Comparison of ENCODE assay signal across 8 mouse cellular contexts in the genomic region with DNA sequence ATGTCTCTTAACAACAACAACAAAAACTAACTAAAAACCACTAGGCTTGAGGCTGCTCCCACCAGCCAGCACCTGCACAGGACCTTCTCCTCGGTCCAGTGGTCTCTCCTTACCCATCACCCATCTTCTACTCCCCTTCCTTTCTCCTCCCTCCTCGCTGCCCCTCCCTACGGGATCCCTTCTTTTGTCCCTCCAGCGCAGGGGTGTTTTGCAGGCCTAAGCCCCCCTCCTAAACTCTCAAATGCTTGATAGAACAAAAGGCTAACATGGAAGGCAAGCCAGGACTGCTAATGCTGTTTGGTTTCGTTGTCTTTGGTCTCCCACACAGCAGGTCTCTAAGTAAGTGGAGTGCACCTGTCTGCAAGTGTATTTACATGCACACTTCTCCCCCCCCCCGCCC. TPM values are rescaled to one million over a fixed set of nuclear protein-coding genes. Genes with fewer than 3 reads are reported as not detected.
DNase-seq lines count a peak whose midpoint lies in the region; ATAC-seq and TF ChIP-seq lines count a peak whose summit lies in the region.
"Had no signal": no experiment of that assay in that cellular context is flagged by ENCODE, and none has a peak within 500 bp of the region (broad histone marks: within the 10 kb centered on the region; RNA-seq: fewer than 3 reads in every experiment).

No protein-coding gene starts in this region.

- DNase-seq in kidney, postnatal 0 days (ENCODE audit: low spot score) = no peak
- DNase-seq in kidney, adult 9 months = no peak
- no peak for DNase-seq in embryonic facial prominence, embryonic 14.5 days (ENCODE audit: low spot score)
- DNase-seq in hindbrain, embryonic 10.5 days (ENCODE audit: low spot score) = no peak
- no peak for DNase-seq in cerebellum, postnatal 4 days (ENCODE audit: low spot score in 2 of 2)
- DNase-seq in frontal cortex, postnatal 14 days (ENCODE audit: low spot score in 2 of 2) = no peak
- DNase-seq: cerebellum, adult 8-10 months had no signal

- no peaks in the 10 kb centered on the region for H3K27me3 ChIP-seq in kidney, postnatal 0 days (ENCODE audit: insufficient read depth, low read length)
- H3K27me3 ChIP-seq in embryonic facial prominence, embryonic 14.5 days (replicated peaks; ENCODE audit: control insufficient read depth, insufficient read depth, low read length) = peaks cover 5% of the 10 kb centered on the region; the same call in 1 of the 2 replicates
- peaks cover 13% of the 10 kb centered on the region for H3K27me3 ChIP-seq in hindbrain, embryonic 10.5 days (ENCODE audit: insufficient read depth, poor library complexity, severe bottlenecking)
- no peaks in the 10 kb centered on the region for H3K27me3 ChIP-seq in midbrain, embryonic 15.5 days (replicated peaks)

- no peaks in the 10 kb centered on the region for H3K36me3 ChIP-seq in kidney, postnatal 0 days (ENCODE audit: insufficient read depth, low read length)
- no peaks in the 10 kb centered on the region for H3K36me3 ChIP-seq in embryonic facial prominence, embryonic 14.5 days (ENCODE audit: control insufficient read depth, insufficient read depth, low read length)
- H3K36me3 ChIP-seq in hindbrain, embryonic 10.5 days = no peaks in the 10 kb centered on the region
- no peaks in the 10 kb centered on the region for H3K36me3 ChIP-seq in midbrain, embryonic 15.5 days (replicated peaks)

- 0 out of 2 replicates have a peak, but pooled peaks cover 3% of the 10 kb centered on the region for H3K4me1 ChIP-seq in kidney, postnatal 0 days (replicated peaks; ENCODE audit: insufficient read depth, low read length)
- no peaks in the 10 kb centered on the region for H3K4me1 ChIP-seq in embryonic facial prominence, embryonic 14.5 days (ENCODE audit: control insufficient read depth, insufficient read depth, low read length)
- H3K4me1 ChIP-seq in hindbrain, embryonic 10.5 days (replicated peaks) = peaks cover 48% of the 10 kb centered on the region
- peaks cover 31% of the 10 kb centered on the region for H3K4me1 ChIP-seq in midbrain, embryonic 15.5 days

- ATAC-seq in kidney, postnatal 0 days (replicated peaks; ENCODE audit: low FRiP score, low read depth) = no peak; the same call in 1 of the 2 replicates
- ATAC-seq in embryonic facial prominence, embryonic 14.5 days (ENCODE audit: low read depth) = no peak
- no peak for ATAC-seq in midbrain, embryonic 15.5 days (replicated peaks)

- WGBS in kidney, postnatal 0 days = 18% methylated on average over 6 of the region's 6 CpGs
- WGBS in embryonic facial prominence, embryonic 14.5 days = 23% methylated on average over 6 of the region's 6 CpGs
- WGBS in hindbrain, embryonic 10.5 days = 13% methylated on average over 6 of the region's 6 CpGs
- WGBS in midbrain, embryonic 15.5 days = 6% methylated on average over 6 of the region's 6 CpGs

- no peak overlapping the region for H3K4me3 ChIP-seq in kidney, postnatal 0 days (replicated peaks; ENCODE audit: low read depth, low read length)
- H3K4me3 ChIP-seq in embryonic facial prominence, embryonic 14.5 days (ENCODE audit: low read depth, low read length) = no peak overlapping the region
- H3K4me3 ChIP-seq in hindbrain, embryonic 10.5 days = peak overlapping the region; percentile 32
- H3K4me3 ChIP-seq in midbrain, embryonic 15.5 days = no peak overlapping the region

- no peak overlapping the region for H3K9ac ChIP-seq in kidney, postnatal 0 days (ENCODE audit: low read depth, low read length)
- no peak overlapping the region for H3K9ac ChIP-seq in embryonic facial prominence, embryonic 14.5 days (ENCODE audit: low read depth, low read length)
- H3K9ac ChIP-seq in midbrain, embryonic 15.5 days = no peak overlapping the region

- peak overlapping the region; percentile 23; the same call in 1 of the 2 replicates for H3K4me2 ChIP-seq in kidney, postnatal 0 days (ENCODE audit: low read length)
- H3K4me2 ChIP-seq in embryonic facial prominence, embryonic 14.5 days (ENCODE audit: low read depth, low read length) = 0 out of 2 replicates have a peak overlapping the region, but pooled peaks have one; percentile 24
- peak overlapping the region; percentile 37; the same call in 1 of the 2 replicates for H3K4me2 ChIP-seq in midbrain, embryonic 15.5 days

- TF ChIP-seq CTCF in kidney, postnatal 0 days (IDR thresholded peaks at IDR 0.05; ENCODE audit: low read depth) = no peak

- no peak overlapping the region for H3K27ac ChIP-seq in kidney, postnatal 0 days
- H3K27ac ChIP-seq in embryonic facial prominence, embryonic 14.5 days (replicated peaks; ENCODE audit: low read depth, low read length) = no peak overlapping the region
- peak overlapping the region; percentile 87 for H3K27ac ChIP-seq in hindbrain, embryonic 10.5 days
- peak overlapping the region; percentile 67; the same call in 1 of the 2 replicates for H3K27ac ChIP-seq in midbrain, embryonic 15.5 days

- no peaks in the 10 kb centered on the region for H3K9me3 ChIP-seq in kidney, postnatal 0 days (replicated peaks; ENCODE audit: low read length)
- H3K9me3 ChIP-seq in embryonic facial prominence, embryonic 14.5 days (ENCODE audit: control insufficient read depth, low read length) = no peaks in the 10 kb centered on the region
- no peaks in the 10 kb centered on the region for H3K9me3 ChIP-seq in hindbrain, embryonic 10.5 days
- H3K9me3 ChIP-seq in midbrain, embryonic 15.5 days = no peaks in the 10 kb centered on the region

RNA-seq across cellular contexts. Expression of gene Akap1, which starts 44.1 kb away (rescaled TPM):
- polyA plus RNA-seq in kidney, postnatal 0 days (2015; fragmentation: Nextera tagmentation; extraction: Ambion mirVana) = 16.9 and 17.5 TPM in 2 replicates
- 22.2 and 28.2 TPM in 2 replicates for polyA plus RNA-seq in embryonic facial prominence, embryonic 14.5 days (2014; fragmentation: Nextera tagmentation; extraction: Ambion mirVana)
- 17.7 and 19.6 TPM in 2 replicates for polyA plus RNA-seq in hindbrain, embryonic 10.5 days (2016; fragmentation: Nextera tagmentation; extraction: Ambion mirVana)
- 34.9 and 35.4 TPM in 2 replicates for polyA plus RNA-seq in midbrain, embryonic 15.5 days (2015; fragmentation: Nextera tagmentation; extraction: Ambion mirVana)

Comparison
In these comparisons a context has a peak if more than half of its experiments do, and no peak if none do; other contexts are left out.
1. H3K27ac ChIP-seq: peak in hindbrain, embryonic 10.5 days (single experiment) and midbrain, embryonic 15.5 days (single experiment); none in kidney, postnatal 0 days (single experiment) and embryonic facial prominence, embryonic 14.5 days (single experiment).
2. Peak in every context shown above with its lines, with median percentiles within 50 percentile points of each other: H3K4me2 ChIP-seq.